Mouse (Mus musculus) B cell, adult 2 months (primary cell): ENCODE measurements around the gene Mnd1.
A peak's percentile ranks its signal among the peaks of the same experiment; 100 is the strongest.

Experiments used
- DNase-seq, 2 experiments: peaks; one replicate each; pipeline ENCODE4 v3.0.0; 2022

The Mnd1 gene

GRCm38 (mm10) chr3:84041739-84042138 is 113.8 kb downstream of the Mnd1 start:
- no peak for DNase-seq

DNA sequence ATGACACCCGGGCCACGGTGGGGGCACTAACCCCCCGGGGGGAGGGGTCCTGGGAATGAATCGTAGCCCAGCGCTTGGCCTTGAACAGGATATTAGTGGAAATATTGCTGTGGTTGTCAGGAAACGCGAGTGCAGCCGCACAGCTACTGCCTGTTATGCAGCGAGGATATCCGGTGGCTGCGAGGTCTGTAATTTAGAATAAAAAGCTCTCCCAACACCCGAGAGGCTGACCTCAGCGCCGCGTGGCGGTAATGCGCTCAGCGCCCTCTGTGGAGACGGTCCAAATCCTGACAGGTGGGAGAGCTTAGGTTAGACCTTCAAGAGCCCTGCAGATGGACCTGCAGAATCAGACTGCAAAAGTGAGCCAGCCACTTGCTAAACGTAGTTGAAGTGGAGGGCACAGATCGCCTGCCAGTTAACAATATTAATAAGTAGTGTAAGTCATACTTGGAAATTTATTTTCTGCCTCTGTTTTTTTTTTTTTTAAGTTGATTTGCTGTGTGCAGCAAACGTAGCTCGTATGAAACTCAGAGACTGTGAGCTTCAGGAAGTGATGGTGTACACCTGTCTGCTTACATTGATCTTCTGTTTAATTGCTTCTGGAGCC is 115.0 kb downstream of the Mnd1 start:
- DNase-seq: peak; percentile 77 to 78

DNA sequence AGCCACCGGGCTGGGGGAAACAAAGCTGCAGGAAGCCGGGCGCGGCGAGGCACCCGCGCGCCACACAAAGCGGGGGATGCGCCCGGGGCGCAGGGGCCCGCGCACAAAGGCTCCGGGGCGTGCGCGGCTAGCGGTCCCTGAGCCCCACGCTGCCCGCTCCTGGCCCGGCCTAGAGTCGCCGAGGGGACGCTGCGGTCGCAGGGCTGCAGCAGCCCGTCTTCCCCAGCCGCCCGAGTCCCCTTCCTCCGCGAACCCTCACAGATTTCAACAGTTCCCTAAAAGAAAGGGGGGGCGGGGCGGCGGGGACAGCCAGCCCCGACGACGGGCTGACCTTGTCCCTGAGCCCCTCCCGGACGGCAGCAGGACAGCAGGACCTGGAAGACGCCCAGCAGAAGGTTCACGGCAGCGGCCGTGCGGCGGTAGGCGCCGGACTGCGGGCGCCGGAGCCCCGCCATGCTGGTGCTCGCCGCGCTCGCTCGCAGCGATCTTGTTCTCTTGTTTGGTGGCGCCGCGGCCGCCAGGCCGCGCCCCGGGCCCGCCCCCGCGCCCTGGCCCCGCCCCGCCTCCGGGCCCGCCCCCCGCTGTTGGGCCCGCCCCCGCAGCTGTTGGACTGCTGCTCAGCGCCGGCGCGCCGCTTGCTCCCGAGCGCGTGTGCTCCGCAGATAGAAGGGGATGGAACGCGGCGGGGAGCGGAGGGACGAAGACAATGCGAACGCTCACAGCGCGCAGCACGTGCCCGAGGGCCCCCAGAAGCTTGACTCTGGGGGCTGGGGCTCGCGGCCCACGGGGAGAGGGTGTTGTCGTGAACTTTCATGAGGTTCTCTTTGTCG is 115.7 kb downstream of the Mnd1 start, which contains the start of gene Tmem131l:
Gene Tmem131l, minus strand, starts transcription at position 530 of the 830 bp plus-strand sequence.
- peak; percentile 78 to 87 for DNase-seq

DNA sequence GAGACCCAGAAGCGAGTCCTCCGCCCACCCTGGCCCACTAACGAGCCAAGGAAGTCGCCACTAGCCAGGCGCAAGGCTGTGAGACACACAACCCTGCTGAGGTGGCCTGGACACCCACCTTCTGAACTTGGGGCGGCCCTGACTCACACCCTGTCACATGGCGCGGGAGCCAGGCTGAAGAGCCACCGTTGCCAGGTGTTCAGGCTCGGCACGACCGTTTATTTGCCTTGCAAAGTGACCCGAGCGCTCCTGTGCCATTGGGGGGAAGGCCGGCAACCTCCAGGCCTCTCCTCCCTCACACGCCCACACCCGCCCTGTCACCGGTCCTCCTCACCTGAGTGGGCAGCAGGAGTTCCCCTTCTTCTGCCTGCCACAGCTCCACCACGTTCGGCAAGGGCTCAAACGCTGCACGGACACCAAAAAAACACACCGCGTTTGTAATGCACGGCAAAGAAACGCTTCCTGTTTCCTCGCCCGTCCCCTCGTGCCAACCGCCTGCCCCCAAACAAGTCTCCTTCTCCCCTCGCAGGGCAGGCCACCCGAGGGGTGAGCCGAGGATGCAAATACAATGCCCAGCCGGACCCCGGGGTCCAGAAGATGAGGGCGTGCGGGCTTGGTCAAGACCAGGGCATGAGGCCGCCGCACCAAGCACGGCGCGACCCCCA is 116.5 kb downstream of the Mnd1 start:
- peak; percentile 95 to 97 for DNase-seq

DNA sequence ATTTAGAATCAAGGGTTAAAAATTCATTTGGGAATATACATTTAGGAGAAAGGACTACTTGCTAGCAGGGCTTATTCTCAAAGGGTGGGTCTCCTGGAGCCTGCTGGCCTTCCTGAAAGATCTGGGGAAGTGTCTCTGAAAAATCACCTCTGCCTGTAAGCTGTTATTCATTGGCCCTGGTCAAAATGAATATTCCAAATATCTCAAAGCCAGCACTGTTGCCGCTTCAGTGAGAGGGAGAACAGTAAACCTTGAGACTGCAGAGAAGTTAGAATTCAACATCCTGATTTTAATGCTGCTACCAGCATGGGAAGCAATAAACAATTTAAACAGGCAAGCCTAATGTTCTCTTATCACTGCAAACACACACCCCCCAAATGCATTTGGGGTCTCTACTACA is 117.5 kb downstream of the Mnd1 start:
- no peak for DNase-seq
